Mouse (Mus musculus) C2C12 (cell line): ENCODE results near the gene Wdr24.

Experiments
- CEBPB ChIP-seq: IDR thresholded peaks from one replicate; pipeline ENCODE4 v1.6.1; 2011; ENCODE audit warnings: low read depth, mild to moderate bottlenecking, control low read depth, moderate library complexity
- CTCF ChIP-seq: IDR thresholded peaks from one replicate; pipeline ENCODE4 v1.5.1; 2011; ENCODE audit not compliant: control insufficient read depth, insufficient read depth, insufficient read length
- FOSL1 ChIP-seq: IDR thresholded peaks from one replicate; pipeline ENCODE4 v1.8.0; 2011; ENCODE audit warnings: mild to moderate bottlenecking, low read length; ENCODE audit not compliant: poor library complexity, insufficient read depth, severe bottlenecking
- MAX ChIP-seq: IDR thresholded peaks from one replicate; pipeline ENCODE4 v1.6.1; 2011; ENCODE audit warnings: mild to moderate bottlenecking, control low read depth
- MYOD1 ChIP-seq: IDR thresholded peaks from one replicate; pipeline ENCODE4 v1.6.1; 2011; ENCODE audit warnings: low read depth; ENCODE audit not compliant: control insufficient read depth, insufficient read length
- MYOG ChIP-seq: IDR thresholded peaks from one replicate; pipeline ENCODE4 v1.6.1; 2011; ENCODE audit not compliant: control insufficient read depth, insufficient read length; ENCODE audit errors: extremely low read depth
- USF1 ChIP-seq: IDR thresholded peaks from one replicate; pipeline ENCODE4 v1.6.1; 2011; ENCODE audit warnings: low read depth, mild to moderate bottlenecking, control low read depth, moderate library complexity

GRCm38 (mm10) chr17:25832436-25833290 lies 9.2 kb downstream of the Wdr24 start:
- TF ChIP-seq CTCF = no peak
- TF ChIP-seq MYOG = no peak
- TF ChIP-seq USF1 = peak; percentile 94
- TF ChIP-seq FOSL1 = no peak
- peak; percentile 44 for TF ChIP-seq MAX
- TF ChIP-seq MYOD1 = no peak
- TF ChIP-seq CEBPB = no peak
